Mouse (Mus musculus): ENCODE results near the gene Rhbdd1. TPM values are rescaled to one million over a fixed set of nuclear protein-coding genes. Genes with fewer than 3 reads are reported as not detected.

The Rhbdd1 gene
- polyA plus RNA-seq, 1 experiment from 2014 or later: 6.6 TPM

GRCm38 (mm10) chr1:82361240-82361639, 45.0 kb downstream of the Rhbdd1 start:
- no peaks in the 10 kb centered on the region for H3K27me3 ChIP-seq (ENCODE audit: control insufficient read depth, insufficient read depth, low read length)
- no peaks in the 10 kb centered on the region for H3K9me3 ChIP-seq (ENCODE audit: control insufficient read depth, low read depth, low read length)
- no peaks in the 10 kb centered on the region for H3K36me3 ChIP-seq (ENCODE audit: control insufficient read depth, insufficient read depth, low read length)
- 0 out of 2 replicates have a peak, but pooled peaks cover 4% of the 10 kb centered on the region for H3K4me1 ChIP-seq (ENCODE audit: control insufficient read depth, insufficient read depth, low read length)
- WGBS: 55% methylated on average over 4 of the region's 4 CpGs
- no peak for ATAC-seq (ENCODE audit: insufficient number of reproducible peaks, insufficient read depth, low FRiP score, low read depth)
- H3K9ac ChIP-seq (replicated peaks; ENCODE audit: low read depth, low read length): no peak overlapping the region
- H3K4me2 ChIP-seq (replicated peaks; ENCODE audit: low read depth, low read length): no peak overlapping the region
- no peak overlapping the region for H3K4me3 ChIP-seq (ENCODE audit: low read depth, low read length)
- no peak overlapping the region for H3K27ac ChIP-seq (ENCODE audit: low read length)

DNA sequence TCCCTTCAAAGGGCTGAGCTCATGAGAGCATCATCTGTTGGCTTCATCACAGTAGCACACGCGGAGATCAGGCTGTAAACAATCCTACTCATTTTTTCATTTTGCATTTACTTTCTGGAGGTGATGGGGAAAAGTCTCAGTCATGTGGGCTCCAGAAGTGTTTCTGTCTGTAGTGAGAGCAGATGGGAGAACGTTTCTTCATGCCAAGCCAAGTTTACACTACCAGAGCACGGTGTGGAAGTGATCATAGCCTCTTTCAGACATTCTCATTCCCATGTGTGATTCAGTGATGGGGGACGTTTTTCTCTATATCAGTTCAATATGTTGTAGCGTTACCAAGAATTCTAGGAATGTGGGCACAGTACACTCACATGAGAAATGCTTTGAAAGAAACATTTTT, 45.9 kb downstream of the Rhbdd1 start:
- WGBS: 61% methylated on average over 6 of the region's 6 CpGs
- Histone ChIP-seq H3K9ac (replicated peaks; ENCODE audit: low read depth, low read length) (no peak overlapping the region), H3K27me3 (ENCODE audit: control insufficient read depth, insufficient read depth, low read length) (no peaks in the 10 kb centered on the region), H3K4me3 (ENCODE audit: low read depth, low read length) (no peak overlapping the region), H3K27ac (ENCODE audit: low read length) (no peak overlapping the region), H3K4me2 (replicated peaks; ENCODE audit: low read depth, low read length) (no peak overlapping the region), H3K36me3 (ENCODE audit: control insufficient read depth, insufficient read depth, low read length) (no peaks in the 10 kb centered on the region), H3K9me3 (ENCODE audit: control insufficient read depth, low read depth, low read length) (no peaks in the 10 kb centered on the region), H3K4me1 (ENCODE audit: control insufficient read depth, insufficient read depth, low read length) (0 out of 2 replicates have a peak, but pooled peaks cover 4% of the 10 kb centered on the region)
- ATAC-seq (ENCODE audit: insufficient number of reproducible peaks, insufficient read depth, low FRiP score, low read depth): no peak

DNA sequence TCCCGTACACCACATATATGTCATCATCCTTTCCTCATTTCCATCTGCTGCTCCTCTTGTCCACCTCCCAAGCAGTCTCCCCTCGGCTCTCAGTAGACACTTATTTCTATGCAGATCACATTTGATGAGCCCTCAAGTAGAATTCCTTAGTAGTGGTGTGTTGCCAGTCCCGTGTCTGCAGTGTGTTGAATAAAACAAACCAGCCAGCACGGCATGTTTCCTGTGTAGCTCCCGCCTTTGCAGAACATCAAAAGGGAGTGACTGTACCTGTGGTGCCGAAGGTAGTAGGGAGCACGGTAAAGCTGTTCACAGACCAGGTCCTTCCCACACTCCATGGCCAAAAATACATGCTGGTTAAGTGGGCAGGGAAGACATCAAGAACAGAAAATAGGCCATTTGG, 47.8 kb downstream of the Rhbdd1 start:
- WGBS: 81% methylated on average over 7 of the region's 7 CpGs
- Histone ChIP-seq H3K4me3 (ENCODE audit: low read depth, low read length) (no peak overlapping the region), H3K9ac (replicated peaks; ENCODE audit: low read depth, low read length) (no peak overlapping the region), H3K36me3 (ENCODE audit: control insufficient read depth, insufficient read depth, low read length) (no peaks in the 10 kb centered on the region), H3K4me2 (replicated peaks; ENCODE audit: low read depth, low read length) (no peak overlapping the region), H3K27ac (ENCODE audit: low read length) (no peak overlapping the region), H3K4me1 (ENCODE audit: control insufficient read depth, insufficient read depth, low read length) (0 out of 2 replicates have a peak, but pooled peaks cover 4% of the 10 kb centered on the region), H3K9me3 (ENCODE audit: control insufficient read depth, low read depth, low read length) (no peaks in the 10 kb centered on the region), H3K27me3 (ENCODE audit: control insufficient read depth, insufficient read depth, low read length) (no peaks in the 10 kb centered on the region)
- ATAC-seq (ENCODE audit: insufficient number of reproducible peaks, insufficient read depth, low FRiP score, low read depth): no peak

- Histone ChIP-seq H3K4me1 (ENCODE audit: control insufficient read depth, insufficient read depth, low read length) (0 out of 2 replicates have a peak, but pooled peaks cover 4% of the 10 kb centered on the region), H3K9me3 (ENCODE audit: control insufficient read depth, low read depth, low read length) (no peaks in the 10 kb centered on the region), H3K4me2 (replicated peaks; ENCODE audit: low read depth, low read length) (no peak overlapping the region), H3K9ac (replicated peaks; ENCODE audit: low read depth, low read length) (no peak overlapping the region), H3K27ac (ENCODE audit: low read length) (no peak overlapping the region), H3K4me3 (ENCODE audit: low read depth, low read length) (no peak overlapping the region), H3K27me3 (ENCODE audit: control insufficient read depth, insufficient read depth, low read length) (no peaks in the 10 kb centered on the region), H3K36me3 (ENCODE audit: control insufficient read depth, insufficient read depth, low read length) (no peaks in the 10 kb centered on the region)
- 72% methylated on average over 6 of the region's 6 CpGs for WGBS
- no peak for ATAC-seq (ENCODE audit: insufficient number of reproducible peaks, insufficient read depth, low FRiP score, low read depth)
Observed at GRCm38 (mm10) chr1:82364468-82364867, 48.2 kb downstream of the Rhbdd1 start.

- H3K9ac ChIP-seq (replicated peaks; ENCODE audit: low read depth, low read length): no peak overlapping the region
- H3K27ac ChIP-seq (ENCODE audit: low read length): no peak overlapping the region
- H3K4me2 ChIP-seq (replicated peaks; ENCODE audit: low read depth, low read length): no peak overlapping the region
- 71% methylated on average over 5 of the region's 5 CpGs for WGBS
- no peak for ATAC-seq (ENCODE audit: insufficient number of reproducible peaks, insufficient read depth, low FRiP score, low read depth)
- no peaks in the 10 kb centered on the region for H3K27me3 ChIP-seq (ENCODE audit: control insufficient read depth, insufficient read depth, low read length)
- no peaks in the 10 kb centered on the region for H3K36me3 ChIP-seq (ENCODE audit: control insufficient read depth, insufficient read depth, low read length)
- H3K4me1 ChIP-seq (ENCODE audit: control insufficient read depth, insufficient read depth, low read length): 0 out of 2 replicates have a peak, but pooled peaks cover 3% of the 10 kb centered on the region
- no peak overlapping the region for H3K4me3 ChIP-seq (ENCODE audit: low read depth, low read length)
- H3K9me3 ChIP-seq (ENCODE audit: control insufficient read depth, low read depth, low read length): no peaks in the 10 kb centered on the region
Observed at GRCm38 (mm10) chr1:82371636-82372428, 55.6 kb downstream of the Rhbdd1 start.

DNA sequence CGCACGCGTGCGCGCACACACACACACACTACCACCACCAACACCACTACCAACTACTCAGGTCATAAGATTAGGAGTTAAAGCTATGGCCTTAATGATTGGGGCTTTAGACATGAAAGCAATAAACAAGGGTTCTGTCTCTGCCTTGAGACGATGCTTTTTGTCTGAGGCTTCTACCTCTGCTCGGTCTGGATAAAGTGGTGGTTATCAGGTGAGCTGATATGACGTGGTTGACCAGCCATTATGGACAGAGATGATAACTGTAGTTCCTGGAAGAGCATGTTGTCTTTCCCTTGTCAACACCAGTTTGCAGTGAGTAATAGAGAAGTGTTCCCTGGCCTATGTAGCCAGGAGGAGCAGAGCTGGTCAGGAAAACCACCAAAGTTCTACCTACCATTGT, 57.7 kb downstream of the Rhbdd1 start:
- Histone ChIP-seq H3K4me3 (ENCODE audit: low read depth, low read length) (no peak overlapping the region), H3K9ac (replicated peaks; ENCODE audit: low read depth, low read length) (no peak overlapping the region), H3K4me2 (replicated peaks; ENCODE audit: low read depth, low read length) (no peak overlapping the region), H3K36me3 (ENCODE audit: control insufficient read depth, insufficient read depth, low read length) (no peaks in the 10 kb centered on the region), H3K9me3 (ENCODE audit: control insufficient read depth, low read depth, low read length) (no peaks in the 10 kb centered on the region), H3K4me1 (ENCODE audit: control insufficient read depth, insufficient read depth, low read length) (0 out of 2 replicates have a peak, but pooled peaks cover 3% of the 10 kb centered on the region), H3K27me3 (ENCODE audit: control insufficient read depth, insufficient read depth, low read length) (no peaks in the 10 kb centered on the region), H3K27ac (ENCODE audit: low read length) (no peak overlapping the region)
- 93% methylated on average over 8 of the region's 8 CpGs for WGBS
- peak; percentile 46; the same call in 1 of the 2 replicates for ATAC-seq (ENCODE audit: insufficient number of reproducible peaks, insufficient read depth, low FRiP score, low read depth)

DNA sequence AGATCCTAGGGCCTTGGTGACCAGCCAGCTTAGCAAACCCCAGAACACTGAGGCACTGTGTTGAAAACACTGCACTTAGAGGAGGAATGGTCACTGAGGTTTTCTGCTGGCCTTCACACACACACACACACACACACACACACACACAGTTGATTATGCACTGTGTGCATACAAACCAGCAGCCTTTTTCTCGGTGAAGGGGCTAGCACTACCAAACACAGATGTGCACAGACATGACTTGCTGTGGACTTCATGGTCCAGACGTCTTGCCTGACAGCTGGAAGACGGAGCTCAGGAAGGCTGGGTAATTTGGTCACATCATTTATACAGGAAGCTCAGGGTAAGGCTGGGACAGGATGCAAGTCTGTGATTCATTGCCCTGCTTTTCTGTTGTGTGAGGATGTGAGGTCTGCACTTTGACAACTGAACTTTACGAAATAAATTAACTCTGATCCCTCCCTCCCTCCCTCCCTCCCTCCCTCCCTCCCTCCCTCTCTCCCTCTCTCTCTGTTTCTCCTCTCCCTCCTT, 58.6 kb downstream of the Rhbdd1 start:
- Histone ChIP-seq H3K27me3 (ENCODE audit: control insufficient read depth, insufficient read depth, low read length) (no peaks in the 10 kb centered on the region), H3K36me3 (ENCODE audit: control insufficient read depth, insufficient read depth, low read length) (no peaks in the 10 kb centered on the region), H3K4me2 (replicated peaks; ENCODE audit: low read depth, low read length) (no peak overlapping the region), H3K9me3 (ENCODE audit: control insufficient read depth, low read depth, low read length) (no peaks in the 10 kb centered on the region), H3K9ac (replicated peaks; ENCODE audit: low read depth, low read length) (no peak overlapping the region), H3K4me3 (ENCODE audit: low read depth, low read length) (no peak overlapping the region), H3K27ac (ENCODE audit: low read length) (no peak overlapping the region; the same call in 1 of the 2 replicates), H3K4me1 (ENCODE audit: control insufficient read depth, insufficient read depth, low read length) (0 out of 2 replicates have a peak, but pooled peaks cover 3% of the 10 kb centered on the region)
- 30% methylated on average over 4 of the region's 4 CpGs for WGBS
- ATAC-seq (ENCODE audit: insufficient number of reproducible peaks, insufficient read depth, low FRiP score, low read depth): peak; percentile 67; the same call in 1 of the 2 replicates

GRCm38 (mm10) chr1:82375452-82375851, 59.2 kb downstream of the Rhbdd1 start:
- 0 out of 2 replicates have a peak, but pooled peaks cover 3% of the 10 kb centered on the region for H3K4me1 ChIP-seq (ENCODE audit: control insufficient read depth, insufficient read depth, low read length)
- ATAC-seq (ENCODE audit: insufficient number of reproducible peaks, insufficient read depth, low FRiP score, low read depth): no peak
- H3K36me3 ChIP-seq (ENCODE audit: control insufficient read depth, insufficient read depth, low read length): no peaks in the 10 kb centered on the region
- no peak overlapping the region for H3K4me2 ChIP-seq (replicated peaks; ENCODE audit: low read depth, low read length)
- H3K9ac ChIP-seq (replicated peaks; ENCODE audit: low read depth, low read length): no peak overlapping the region
- WGBS: 42% methylated on average over 3 of the region's 3 CpGs
- H3K27me3 ChIP-seq (ENCODE audit: control insufficient read depth, insufficient read depth, low read length): no peaks in the 10 kb centered on the region
- no peak overlapping the region for H3K27ac ChIP-seq (ENCODE audit: low read length)
- H3K4me3 ChIP-seq (ENCODE audit: low read depth, low read length): no peak overlapping the region
- H3K9me3 ChIP-seq (ENCODE audit: control insufficient read depth, low read depth, low read length): no peaks in the 10 kb centered on the region

Data from stomach, embryonic 14.5 days (tissue).